Mouse (Mus musculus) testis, adult 2 months (tissue): ENCODE data around the gene Pak1ip1.

Source experiments
- CTCF ChIP-seq: fragments of 200-500 bp; IDR thresholded peaks from 2 replicates; pipeline ENCODE4 v1.5.1; 2012; ENCODE audit warnings: low read depth, mild to moderate bottlenecking, inconsistent platforms, low read length, moderate library complexity; ENCODE audit not compliant: control insufficient read depth, insufficient read depth, insufficient replicate concordance
- POLR2A ChIP-seq: fragments of 200-500 bp; IDR thresholded peaks from 2 replicates; pipeline ENCODE4 v1.6.1; 2012; ENCODE audit warnings: low read depth, mild to moderate bottlenecking, inconsistent platforms, low read length, moderate library complexity; ENCODE audit not compliant: control insufficient read depth

GRCm38 (mm10) chr13:41006244-41006643, 5.4 kb downstream of the Pak1ip1 start:
- no peak for TF ChIP-seq CTCF
- TF ChIP-seq POLR2A, result no peak
